Mouse (Mus musculus) myocyte (in vitro differentiated cells): ENCODE measurements around the gene Srpk2.

Experiments used
- CEBPB ChIP-seq: IDR thresholded peaks from 2 replicates; pipeline ENCODE4 v1.6.1; 2011; ENCODE audit warnings: mild to moderate bottlenecking, moderate library complexity; ENCODE audit not compliant: poor library complexity, insufficient read depth, severe bottlenecking
- E2F4 ChIP-seq: IDR thresholded peaks from one replicate; pipeline ENCODE4 v1.6.1; 2011; ENCODE audit warnings: mild to moderate bottlenecking, control low read depth, moderate library complexity; ENCODE audit not compliant: insufficient read depth
- MYOD1 ChIP-seq, 3 experiments: IDR thresholded peaks; one replicate each; pipeline ENCODE4 v1.6.1; 2011; ENCODE audit warnings: control low read depth in 2 of 3, low read depth in 2 of 3, mild to moderate bottlenecking in 2 of 3, moderate library complexity in 1 of 3; ENCODE audit not compliant: insufficient read length in 2 of 3, control insufficient read depth in 1 of 3
- MYOG ChIP-seq, 3 experiments: IDR thresholded peaks; one replicate each; pipeline ENCODE4 v1.6.1; 2011; ENCODE audit warnings: control low read depth in 2 of 3, low read depth in 2 of 3, mild to moderate bottlenecking in 2 of 3; ENCODE audit not compliant: insufficient read length in 2 of 3, control insufficient read depth in 1 of 3, insufficient read depth in 1 of 3
- POLR2A ChIP-seq: IDR thresholded peaks from one replicate; pipeline ENCODE4 v1.6.1; 2011; ENCODE audit warnings: low read depth, mild to moderate bottlenecking, control low read depth, moderate library complexity; ENCODE audit not compliant: insufficient read length
- POLR2AphosphoS2 ChIP-seq: IDR thresholded peaks from one replicate; pipeline ENCODE4 v1.6.1; 2011; ENCODE audit warnings: low read depth, control low read depth; ENCODE audit not compliant: insufficient read length
- SRF ChIP-seq: IDR thresholded peaks from one replicate; pipeline ENCODE4 v1.6.1; 2011; ENCODE audit warnings: low read depth; ENCODE audit not compliant: control insufficient read depth, insufficient read length
- TCF12 ChIP-seq: IDR thresholded peaks from one replicate; pipeline ENCODE4 v1.6.1; 2011; ENCODE audit warnings: mild to moderate bottlenecking, control low read depth; ENCODE audit not compliant: poor library complexity, insufficient read depth, severe bottlenecking
- USF1 ChIP-seq: IDR thresholded peaks from one replicate; pipeline ENCODE4 v1.6.1; 2011; ENCODE audit warnings: low read depth, mild to moderate bottlenecking, control low read depth, moderate library complexity

- TF ChIP-seq POLR2AphosphoS2: no peak
- TF ChIP-seq POLR2A: no peak
- TF ChIP-seq CEBPB: no peak
- TF ChIP-seq SRF: no peak
- TF ChIP-seq USF1: no peak
- no peak for TF ChIP-seq TCF12
- no peak for TF ChIP-seq MYOD1 (IDR thresholded peaks at IDR 0.05; ENCODE audit: control insufficient read depth in 1 of 3, insufficient read length in 2 of 3, low read depth in 2 of 3)
- no peak for TF ChIP-seq E2F4
- no peak for TF ChIP-seq MYOG (IDR thresholded peaks at IDR 0.05; ENCODE audit: control insufficient read depth in 1 of 3, insufficient read depth in 1 of 3, insufficient read length in 2 of 3, low read depth in 2 of 3)
These were observed 123.2 kb downstream of the Srpk2 start for GRCm38 (mm10) chr5:23561227-23561626.
